Mouse (Mus musculus) cerebellum, adult 18-20 months (tissue): ENCODE data around the gene Limch1.

Source experiments
- DNase-seq, 2 experiments: peaks; one replicate each; pipeline ENCODE4 v3.0.0; 2021

The Limch1 gene

DNA sequence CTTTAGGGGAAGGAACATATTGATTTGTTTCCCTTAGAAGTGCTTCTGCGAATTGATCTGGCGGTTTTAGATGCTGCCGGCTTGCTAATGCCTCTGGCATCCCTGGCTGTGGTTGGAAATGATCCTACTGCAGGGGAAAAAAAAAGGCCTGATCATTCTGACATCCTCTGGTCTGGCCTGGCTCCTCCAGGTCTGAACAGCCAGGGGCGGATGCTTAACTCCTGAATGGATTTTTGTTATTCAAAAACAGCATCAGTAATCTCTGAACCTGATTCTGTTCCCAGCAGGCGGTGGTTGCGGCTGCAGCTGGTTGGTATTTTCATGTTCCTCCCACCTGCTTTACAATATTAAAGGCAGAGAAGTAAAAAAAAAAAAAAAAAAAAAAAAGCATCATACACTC, 337.5 kb downstream of the Limch1 start:
- no peak for DNase-seq

DNA sequence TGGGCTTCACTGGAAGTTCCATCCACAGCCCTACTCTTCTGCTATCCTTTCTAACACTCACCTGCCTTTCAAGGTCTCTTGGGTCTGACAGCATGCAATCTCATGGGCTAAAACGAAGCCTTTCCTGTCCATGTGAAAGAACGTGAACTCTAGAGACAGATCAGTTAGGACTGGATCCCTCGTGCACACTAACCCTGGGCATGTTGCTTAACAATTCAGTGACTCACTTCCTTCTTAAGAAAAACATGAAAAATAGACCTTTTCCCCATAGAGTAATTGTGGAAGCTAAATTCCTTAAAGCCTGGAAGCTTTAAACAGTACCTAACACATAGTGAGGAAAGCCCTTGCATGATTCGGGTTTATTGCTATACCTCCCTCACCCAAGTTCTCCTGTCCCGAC, 345.2 kb downstream of the Limch1 start:
- DNase-seq: no peak

DNA sequence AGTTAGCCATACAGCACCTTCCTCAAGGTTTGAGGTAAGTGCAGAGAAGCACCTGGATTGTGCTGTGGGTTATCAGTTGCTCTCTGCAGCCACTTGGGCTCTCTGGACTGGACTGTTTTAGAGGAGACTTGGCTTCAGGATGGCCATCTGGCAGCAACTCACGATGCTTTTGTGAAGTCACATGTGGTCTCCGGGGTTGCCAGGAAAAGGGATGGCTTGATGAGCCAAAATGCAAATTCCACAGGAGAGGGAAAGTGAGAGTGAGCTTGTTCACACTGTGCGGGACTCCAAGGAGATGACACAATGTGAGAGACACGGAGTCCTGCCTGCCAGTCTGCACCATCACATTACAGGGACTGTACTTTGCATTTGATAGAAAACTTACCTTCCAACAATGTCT, 346.1 kb downstream of the Limch1 start:
- DNase-seq: no peak

DNA sequence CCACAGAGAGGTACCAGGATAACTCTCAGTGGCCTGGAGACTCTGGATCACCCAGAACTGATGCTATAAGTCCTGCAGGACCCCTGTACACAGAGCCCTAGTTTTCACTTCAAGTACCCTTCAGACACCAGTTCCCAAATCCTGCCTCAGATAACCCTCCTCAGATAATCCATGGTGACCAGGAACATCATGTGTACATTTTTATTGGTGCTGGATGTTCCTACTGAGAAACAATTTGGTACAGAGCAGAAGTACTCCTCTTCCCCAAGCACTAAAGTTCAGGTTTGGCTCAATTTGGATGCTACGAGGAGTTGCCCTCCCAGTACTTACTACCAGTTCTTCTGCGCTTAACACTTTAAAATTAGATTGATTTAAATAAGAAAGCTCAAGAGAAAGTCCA, 348.4 kb downstream of the Limch1 start:
- no peak for DNase-seq

DNA sequence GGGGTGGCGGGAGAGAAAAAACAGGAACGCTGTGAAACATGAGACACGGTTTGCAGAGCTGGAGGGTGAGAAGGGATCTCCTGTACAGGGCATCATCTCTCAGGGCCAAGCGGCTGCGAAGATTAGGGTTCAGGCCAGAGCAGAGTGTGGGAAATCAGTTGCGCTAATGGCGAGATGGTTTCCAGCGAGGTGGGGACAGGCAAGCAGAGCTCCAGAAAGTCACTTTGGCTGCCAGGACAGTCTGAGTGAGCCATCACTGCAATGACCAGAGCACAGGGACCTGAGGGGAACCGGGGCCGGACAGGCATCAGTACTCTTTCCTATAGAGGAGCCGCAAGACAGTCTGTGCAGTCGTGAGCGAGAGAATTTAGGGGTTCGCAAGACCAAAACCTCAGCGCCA, 349.5 kb downstream of the Limch1 start:
- peak in 1 of 2 experiments; percentile 6 for DNase-seq

DNA sequence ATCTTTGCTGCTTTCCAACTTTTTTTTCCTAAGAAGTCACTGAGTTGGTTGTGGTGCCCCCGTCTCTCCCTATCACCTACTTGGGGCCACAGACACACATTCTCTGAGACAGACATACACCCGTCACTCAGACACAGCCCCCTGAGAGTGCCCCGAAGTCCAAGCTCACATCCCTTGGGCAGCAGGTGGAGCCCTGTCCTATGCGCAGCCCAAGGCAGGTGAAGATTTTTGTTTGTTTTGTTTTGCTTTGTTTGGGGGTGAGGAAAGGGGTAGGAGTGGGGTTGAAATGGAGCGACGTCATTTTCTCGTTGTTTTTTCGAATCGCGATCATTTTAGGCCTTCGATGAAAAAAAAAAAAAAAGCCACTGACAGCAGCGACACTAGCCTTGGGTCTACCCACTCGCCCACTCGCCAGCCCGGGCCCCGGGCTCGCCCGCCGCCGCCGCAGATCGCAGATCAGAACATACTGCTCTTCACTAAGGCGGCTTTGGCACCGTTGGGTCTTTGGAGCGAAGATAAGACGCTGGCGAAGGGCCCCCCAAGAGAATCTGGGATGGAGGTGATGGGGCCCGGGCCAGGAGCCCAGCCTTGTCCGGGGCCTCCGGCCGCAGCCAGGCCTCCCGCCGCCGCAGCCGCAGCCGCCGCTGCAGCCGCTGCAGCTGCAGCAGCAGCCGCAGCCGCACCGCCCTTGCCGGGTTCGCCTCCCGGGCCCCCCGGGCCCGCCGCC, 350.2 kb downstream of the Limch1 start:
- peak in 1 of 2 experiments; percentile 10 for DNase-seq

DNA sequence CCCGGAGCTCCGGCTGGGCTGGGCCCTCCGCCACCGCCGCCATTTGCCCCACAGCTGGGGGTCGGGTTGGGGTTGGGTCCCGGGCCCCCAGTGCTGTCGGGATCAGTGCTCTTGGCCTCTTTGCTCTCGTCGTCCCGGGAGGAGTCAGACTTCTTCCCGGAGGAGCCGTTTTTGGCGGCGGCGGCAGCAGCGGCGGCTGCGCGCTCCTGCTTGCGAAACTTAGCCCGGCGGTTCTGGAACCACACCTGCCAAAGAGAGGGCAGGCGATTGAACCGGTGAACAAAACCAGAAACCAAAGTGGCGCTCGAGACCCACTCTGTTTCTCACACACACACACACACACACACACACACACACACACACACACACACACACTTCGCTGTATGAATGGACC, 350.7 kb downstream of the Limch1 start:
- DNase-seq: peak in 1 of 2 experiments; percentile 10

DNA sequence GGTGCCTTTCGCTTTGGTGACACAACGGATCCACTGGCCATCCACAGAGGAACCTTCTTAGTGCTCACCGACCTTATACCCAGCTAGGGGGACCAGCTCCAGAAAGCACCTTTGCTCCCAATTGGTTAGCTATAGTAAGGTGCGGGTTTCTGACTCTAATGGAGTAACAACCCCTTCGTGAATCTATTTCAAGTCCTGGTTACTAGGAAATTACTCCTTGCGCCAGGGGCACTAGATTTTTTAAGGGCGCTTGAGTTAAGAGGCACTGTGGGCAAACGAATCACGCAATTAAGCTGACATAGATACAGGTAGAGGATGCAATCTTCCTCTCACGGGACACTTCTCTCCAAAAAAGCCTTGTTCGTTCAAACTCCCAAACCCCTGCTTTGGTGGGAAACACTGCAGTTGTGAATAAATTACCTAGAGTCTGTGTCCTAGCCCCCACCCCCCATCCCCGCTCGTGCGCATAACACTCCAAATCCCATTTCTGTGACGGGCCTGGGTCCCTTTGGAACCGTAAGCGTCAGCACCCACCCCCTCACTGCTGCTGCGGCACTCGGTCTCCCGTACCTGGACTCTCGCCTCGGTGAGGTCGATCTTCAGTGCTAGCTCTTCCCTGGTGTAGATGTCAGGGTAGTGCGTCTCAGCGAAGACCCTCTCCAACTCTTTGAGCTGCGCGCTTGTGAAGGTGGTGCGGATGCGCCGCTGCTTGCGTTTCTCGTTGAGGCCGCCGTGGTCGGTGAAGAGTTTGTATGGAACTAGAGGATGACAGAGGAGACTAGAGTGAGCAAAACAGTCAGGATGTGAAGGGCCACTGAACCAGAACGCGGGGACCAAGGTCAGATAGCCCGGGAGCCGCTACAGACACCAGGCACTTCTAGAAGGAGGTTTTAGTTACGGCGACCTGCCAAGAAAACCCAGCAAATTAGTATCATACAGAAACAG, 351.8 kb downstream of the Limch1 start:
- DNase-seq: peak in 1 of 2 experiments; percentile 7

DNA sequence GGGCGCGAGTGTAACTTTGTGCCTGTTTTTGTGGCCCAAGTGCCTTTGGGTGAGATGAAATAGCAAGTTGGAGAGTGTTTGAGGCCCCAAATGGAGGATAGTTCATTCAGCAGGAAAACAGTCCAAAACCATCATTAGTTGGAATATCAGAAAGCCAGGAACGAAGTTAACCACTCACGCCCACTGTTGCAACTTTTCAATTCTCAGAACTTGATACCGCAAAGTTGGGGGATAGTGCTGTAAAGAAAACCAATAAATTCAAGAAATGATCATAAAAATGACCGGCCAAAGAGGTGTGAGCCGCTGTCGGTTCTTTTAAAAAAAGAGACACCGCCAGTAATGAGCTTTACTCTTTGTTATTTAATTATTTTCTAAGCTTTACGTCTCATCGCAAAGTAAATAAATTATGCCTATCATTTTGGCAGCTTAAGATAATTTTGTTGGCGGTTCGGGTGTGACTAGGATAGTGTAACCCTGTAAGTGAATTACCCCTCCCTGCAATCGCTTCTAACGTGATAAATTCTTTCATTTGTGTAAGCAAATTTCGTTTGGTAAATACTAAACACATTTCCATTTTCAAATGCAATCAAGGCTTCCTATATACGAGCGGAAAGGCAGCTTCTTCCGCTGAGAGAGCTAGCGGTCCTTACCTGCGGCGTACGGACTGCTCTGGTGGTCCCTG, 352.6 kb downstream of the Limch1 start:
- no peak for DNase-seq

DNA sequence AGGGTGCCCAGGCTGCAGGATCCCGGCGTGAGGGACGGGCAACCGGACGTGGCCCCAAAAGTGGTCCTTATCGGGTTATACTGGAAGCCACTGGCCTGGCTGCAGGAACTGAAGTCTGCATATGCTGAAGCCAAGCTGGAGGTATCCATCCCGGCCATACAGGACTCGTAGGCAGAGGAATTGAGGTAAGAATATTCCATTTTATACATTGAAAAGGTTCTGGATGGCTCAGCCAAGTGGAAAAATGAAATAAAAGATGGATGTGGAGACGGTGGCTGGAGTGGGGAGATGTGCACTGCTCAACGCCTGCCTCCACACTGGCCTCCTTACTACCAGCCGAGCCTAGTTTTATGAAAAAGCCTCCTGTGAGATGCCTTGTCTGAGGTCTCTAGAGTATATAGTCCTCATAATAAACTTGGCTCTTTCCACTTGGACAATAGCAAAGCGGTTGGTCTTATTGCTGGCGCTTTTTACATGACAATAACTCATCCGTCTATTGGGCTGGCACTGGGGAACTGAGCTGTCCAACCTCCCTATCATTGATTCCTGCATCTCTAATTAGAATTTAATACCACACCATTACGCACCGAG, 353.2 kb downstream of the Limch1 start, which contains the start of gene Phox2b:
Gene Phox2b, minus strand, starts transcription at position 569 of the 591 bp plus-strand sequence.
- peak in 1 of 2 experiments; percentile 3 for DNase-seq

DNA sequence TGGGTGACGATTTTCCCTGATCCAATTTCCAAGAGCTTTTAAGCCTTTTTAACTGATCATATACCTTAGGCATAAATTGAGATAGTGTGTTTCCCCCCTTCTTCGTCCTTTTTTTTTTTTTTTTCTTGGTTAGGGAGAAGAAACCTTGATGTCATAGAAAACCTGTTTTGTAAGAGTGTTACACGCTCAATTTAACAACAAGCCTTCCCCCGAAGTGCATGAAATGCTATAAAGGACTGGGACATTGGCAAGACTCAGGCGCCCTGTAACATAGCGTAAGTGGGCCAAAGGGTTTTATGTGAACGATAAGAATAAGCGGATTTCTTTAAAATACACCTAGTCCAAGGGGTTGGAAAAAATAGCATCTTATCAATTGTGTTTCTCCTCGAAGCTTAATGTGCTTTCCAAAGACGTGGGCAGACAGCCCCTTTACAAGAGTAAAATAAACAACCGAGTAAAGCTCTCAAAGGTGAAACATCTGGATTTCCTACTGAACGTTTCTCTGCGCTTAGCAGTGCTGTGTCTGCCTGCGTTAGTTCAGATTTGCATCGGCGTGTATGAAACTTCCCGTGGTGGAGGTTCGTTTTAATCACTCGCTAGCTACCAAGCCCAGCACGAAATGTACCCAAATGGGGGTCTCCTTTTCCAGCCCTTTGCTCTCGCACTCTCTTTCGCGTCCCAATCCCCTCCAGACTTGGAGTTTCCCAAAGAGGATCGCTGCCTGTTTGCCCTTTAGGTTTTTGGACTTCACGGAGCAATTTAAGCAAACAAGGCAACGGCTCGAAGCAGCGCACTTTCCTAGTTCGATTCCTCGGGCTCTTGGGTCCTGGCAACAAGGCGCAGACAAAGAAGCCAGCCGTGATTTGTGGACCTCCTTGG, 354.0 kb downstream of the Limch1 start:
- DNase-seq: peak in 1 of 2 experiments; percentile 8

DNA sequence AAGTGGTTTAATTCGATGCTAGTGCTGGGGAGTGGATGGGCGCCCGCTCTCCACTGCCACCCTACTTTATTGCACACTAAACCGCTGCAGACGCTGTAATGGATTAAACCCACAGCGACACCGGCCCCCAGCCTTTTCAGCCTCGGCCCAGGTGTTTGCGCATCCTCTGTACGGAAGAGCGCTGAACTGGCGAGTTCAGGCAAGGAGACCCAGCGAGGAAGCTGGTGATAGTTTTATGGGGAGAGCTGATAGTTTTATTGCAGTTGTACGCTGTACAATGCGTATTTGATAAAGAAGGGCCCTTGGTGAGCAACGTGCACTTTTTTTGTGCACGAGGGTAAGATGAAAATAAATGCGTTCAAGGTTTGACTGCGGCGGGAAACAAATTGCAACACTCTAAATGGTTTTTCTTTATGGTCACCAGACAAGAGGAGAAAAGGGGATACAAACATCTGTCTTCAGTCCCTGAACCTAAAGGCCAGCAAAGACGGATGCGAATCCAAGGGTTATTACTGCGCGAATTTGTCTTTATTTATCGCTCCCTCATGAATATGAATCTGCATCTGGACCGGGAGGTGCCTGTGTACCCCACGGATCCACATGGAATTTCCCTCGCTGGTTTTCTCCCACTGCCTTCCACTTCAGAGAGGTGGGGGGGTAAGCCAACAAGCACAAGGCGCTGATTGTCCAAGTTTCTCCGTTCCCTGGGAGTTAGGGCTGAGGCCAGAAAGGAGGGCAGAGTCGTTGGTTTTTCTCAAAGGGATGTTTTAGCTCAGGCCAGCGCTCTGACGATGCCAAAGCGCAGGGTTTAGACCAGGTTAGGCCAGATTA, 355.2 kb downstream of the Limch1 start:
- no peak for DNase-seq

DNA sequence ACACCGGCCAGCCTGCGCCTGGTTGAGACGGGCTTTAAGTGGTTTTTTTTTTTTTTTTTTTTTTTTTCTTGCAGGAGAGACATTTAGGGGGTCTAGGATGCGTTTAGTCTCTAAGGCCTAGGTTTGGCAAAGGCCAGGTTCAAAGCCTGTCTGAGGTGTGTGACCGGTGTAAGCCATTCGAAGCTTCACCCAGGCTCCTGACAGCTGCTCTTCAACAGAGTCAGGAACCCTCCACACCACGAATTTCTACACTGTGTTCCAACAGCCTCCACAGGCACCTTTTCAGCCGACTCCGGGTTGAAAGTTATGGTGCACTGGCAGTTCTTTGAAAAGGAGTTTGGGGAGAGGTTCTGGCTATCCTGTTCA, 355.8 kb downstream of the Limch1 start:
- DNase-seq: no peak

DNA sequence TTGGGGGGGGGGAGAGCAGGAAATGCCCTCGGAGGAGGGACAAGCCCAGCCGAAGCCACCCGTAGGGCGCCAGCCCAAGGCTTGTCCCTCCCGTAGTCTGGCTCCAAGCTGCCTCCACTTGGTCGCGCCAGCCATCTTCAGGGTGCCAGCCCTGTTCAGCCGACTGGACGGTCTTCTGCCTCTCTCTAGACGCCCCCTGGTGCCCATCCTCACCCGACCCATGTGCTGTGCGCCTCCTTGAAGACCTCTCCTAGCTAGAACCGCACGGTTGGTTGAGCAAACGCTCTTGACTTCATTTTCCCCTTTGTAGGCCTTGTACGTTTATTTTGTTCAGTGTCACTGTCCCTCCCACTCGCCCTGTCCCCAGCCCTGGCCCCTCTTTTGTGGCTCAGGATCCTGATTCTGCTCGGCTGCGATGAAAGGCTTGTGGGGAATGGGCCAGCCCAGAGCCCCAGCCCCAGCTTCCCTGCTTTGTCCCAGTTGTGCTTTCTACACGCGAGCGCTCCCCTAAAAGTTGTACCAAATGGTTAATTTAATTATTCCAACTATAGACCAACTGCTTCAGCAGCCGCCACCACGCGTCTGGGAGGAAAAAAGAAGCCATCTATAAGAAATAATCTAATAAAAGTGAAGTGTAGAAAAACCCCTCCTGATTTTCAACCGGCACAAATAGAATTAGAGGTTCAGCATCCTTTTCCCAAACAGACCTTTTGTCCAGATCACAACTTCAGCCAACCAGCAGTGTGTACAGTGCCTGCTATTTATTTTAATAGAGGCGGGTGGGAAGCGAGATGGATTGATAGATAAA, 356.4 kb downstream of the Limch1 start:
- no peak for DNase-seq

DNA sequence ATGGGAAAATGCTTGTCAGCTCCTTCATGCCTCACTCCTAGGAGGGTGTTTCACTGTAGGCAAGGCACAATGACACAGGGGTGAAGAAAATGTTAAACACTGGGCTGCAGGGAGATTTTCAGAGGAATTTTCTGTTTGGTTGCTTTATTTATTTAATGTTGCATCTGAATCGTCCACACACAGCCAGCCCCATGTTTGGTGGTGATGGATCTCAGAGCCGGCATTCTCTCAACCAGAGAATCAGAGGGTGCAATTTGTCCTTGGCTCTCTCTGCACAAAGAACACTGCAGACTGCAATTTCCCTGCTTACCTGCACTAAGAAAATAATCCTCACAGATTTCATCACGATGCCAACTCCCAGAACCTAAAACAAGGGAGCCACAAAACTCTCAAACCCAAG, 357.4 kb downstream of the Limch1 start:
- DNase-seq: no peak

DNA sequence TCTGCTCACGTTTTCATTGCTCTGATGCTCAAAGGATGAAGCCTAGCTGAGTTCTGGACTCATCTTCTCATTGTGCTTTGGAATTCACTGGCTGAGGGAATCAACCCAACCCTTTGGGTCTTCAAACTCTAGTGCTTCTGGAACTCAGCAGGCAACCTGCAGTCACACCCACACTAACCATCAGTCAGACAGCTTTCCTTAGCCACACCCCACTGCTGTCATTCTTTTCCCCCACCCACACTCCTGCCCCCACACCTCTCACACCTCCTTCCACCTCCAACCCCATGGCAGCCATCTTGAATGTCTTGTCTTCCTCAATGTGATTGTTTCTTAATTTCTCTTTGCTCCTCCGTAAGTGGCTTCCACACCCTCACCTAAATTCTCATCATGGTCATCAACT, 360.6 kb downstream of the Limch1 start:
- no peak for DNase-seq
